Mouse (Mus musculus) heart, embryonic 11.5 days (tissue): ENCODE results near the gene Ltbp4. TPM values are rescaled to one million over a fixed set of nuclear protein-coding genes. Genes with fewer than 3 reads are reported as not detected.

Experiments used
- ATAC-seq: fragments of 200-750 bp; cut with Nextera tagmentation; replicated peaks from 2 replicates; pipeline ENCODE4 v1.8.0; 2017; ENCODE audit warnings: moderate library complexity; ENCODE audit not compliant: insufficient number of reproducible peaks, low FRiP score, low TSS enrichment
- H3K27ac ChIP-seq: fragments of 300-500 bp; sonication (generic); 2 replicates; pipeline ENCODE4 v1.5.1; 2014; ENCODE audit warnings: mild to moderate bottlenecking, low read depth, low read length
- H3K27me3 ChIP-seq: fragments of 300-500 bp; sonication (generic); 2 replicates; pipeline ENCODE4 v1.6.1; 2014; ENCODE audit warnings: mild to moderate bottlenecking, low read length, mixed read lengths; ENCODE audit not compliant: control insufficient read depth, insufficient read depth
- H3K36me3 ChIP-seq: fragments of 300-500 bp; sonication (generic); 2 replicates; pipeline ENCODE4 v1.6.1; 2014; ENCODE audit warnings: mild to moderate bottlenecking, low read length, moderate library complexity, mixed read lengths; ENCODE audit not compliant: control insufficient read depth, insufficient read depth
- H3K4me1 ChIP-seq: fragments of 300-500 bp; sonication (generic); 2 replicates; pipeline ENCODE4 v1.6.1; 2014; ENCODE audit warnings: low read length; ENCODE audit not compliant: control insufficient read depth, insufficient read depth
- H3K4me2 ChIP-seq: fragments of 300-500 bp; sonication (generic); 2 replicates; pipeline ENCODE4 v1.6.1; 2014; ENCODE audit warnings: mild to moderate bottlenecking, moderate library complexity
- H3K4me3 ChIP-seq: fragments of 300-500 bp; sonication (generic); 2 replicates; pipeline ENCODE4 v1.5.1; 2014; ENCODE audit warnings: low read depth, low read length
- H3K9ac ChIP-seq: fragments of 300-500 bp; sonication (generic); 2 replicates; pipeline ENCODE4 v1.6.1; 2014; ENCODE audit warnings: mild to moderate bottlenecking, low read depth, low read length, moderate library complexity
- H3K9me3 ChIP-seq: fragments of 300-500 bp; sonication (generic); replicated peaks from 2 replicates; pipeline ENCODE4 v1.6.1; 2016; ENCODE audit warnings: low read length; ENCODE audit not compliant: control insufficient read depth
- WGBS: fragments of 180-500 bp; shearing (Covaris S2); extraction: QIAGEN DNeasy Blood & Tissue Kit; methylation state at CpG from one replicate; pipeline ENCODE4 v1.1.7; 2014; ENCODE audit not compliant: insufficient replicate concordance; 5-methylcytosine and 5-hydroxymethylcytosine counted together
- polyA plus RNA-seq: library from polyadenylated mRNA; unstranded; fragments of >200 nt; fragmentation: Nextera tagmentation; extraction: Ambion mirVana; gene quantifications from 2 replicates; pipeline ENCODE4 v1.2.1, GENCODE M21; 2014

Ltbp4 gene
- polyA plus RNA-seq, 1 experiment from 2014 or later, result 28.9 TPM

DNA sequence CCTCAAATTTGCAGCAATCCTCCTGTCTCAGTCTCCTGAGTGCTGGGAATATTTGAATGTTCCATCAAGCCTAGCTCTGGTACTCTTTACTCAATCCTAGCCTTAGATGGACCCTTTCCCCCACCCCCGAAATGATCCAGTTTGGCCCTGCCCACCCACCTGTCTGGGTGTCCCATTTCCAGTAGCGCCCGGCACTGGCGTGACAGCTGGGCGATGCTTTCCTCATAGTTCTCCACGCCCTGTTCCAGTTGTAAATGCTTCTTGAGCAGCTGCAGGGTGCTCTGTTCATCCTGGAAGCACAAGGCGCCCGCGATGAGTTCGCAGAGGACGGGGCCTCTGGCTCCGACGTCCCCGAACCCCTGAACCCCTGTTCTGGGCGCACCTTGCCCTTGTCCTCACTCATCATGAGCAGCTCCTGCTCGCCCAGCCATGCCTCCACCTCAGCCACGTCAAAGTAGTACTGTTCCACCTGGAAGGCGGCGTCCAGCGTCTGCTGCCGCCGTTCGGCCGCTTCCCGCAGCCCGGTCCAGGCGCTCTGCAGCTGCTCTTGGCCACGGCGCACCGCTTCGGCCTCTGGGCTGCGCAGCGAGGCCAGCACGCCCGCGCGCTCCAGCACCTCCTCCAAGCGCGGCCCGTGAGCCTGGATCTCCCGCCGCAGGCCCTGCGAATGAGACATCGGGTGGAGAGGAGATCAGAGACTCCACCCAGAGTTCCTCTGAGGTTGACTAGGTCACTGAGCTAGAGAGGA is 34.4 kb upstream of the Ltbp4 start:
- ATAC-seq, result no peak
- H3K36me3 ChIP-seq, result no peaks in the 10 kb centered on the region
- H3K4me1 ChIP-seq, result peaks cover 5% of the 10 kb centered on the region
- no peaks in the 10 kb centered on the region; the same call in 1 of the 2 replicates for H3K9me3 ChIP-seq
- peak overlapping the region; percentile 29; the same call in 1 of the 2 replicates for H3K4me2 ChIP-seq
- H3K4me3 ChIP-seq, result peak overlapping the region; percentile 1; the same call in 1 of the 2 replicates
- peaks cover 95% of the 10 kb centered on the region for H3K27me3 ChIP-seq
- WGBS, result 7% methylated on average over 44 of the region's 44 CpGs
- no peak overlapping the region for H3K9ac ChIP-seq
- H3K27ac ChIP-seq, result no peak overlapping the region

DNA sequence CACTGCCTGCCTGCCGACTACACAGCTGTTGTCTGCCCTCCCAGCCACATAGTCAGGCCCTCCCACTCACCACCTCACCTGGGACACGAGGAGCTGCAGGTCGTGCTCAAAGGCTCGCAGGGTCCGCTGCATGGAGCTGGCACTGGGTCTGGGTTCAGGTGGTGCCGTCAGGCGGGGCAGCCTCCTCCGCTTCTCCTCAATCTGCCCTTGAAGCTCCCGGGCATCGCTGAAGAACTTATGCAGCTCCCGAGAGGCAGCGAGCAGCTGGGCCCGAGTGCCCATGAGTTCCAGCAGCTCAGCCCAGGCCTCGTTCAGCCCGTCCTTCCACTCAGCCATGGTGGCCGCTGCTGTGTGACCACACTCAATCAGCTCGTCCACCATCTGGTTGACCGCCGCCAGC is 31.6 kb upstream of the Ltbp4 start:
- Histone ChIP-seq H3K4me2 (no peak overlapping the region), H3K27ac (no peak overlapping the region), H3K4me3 (no peak overlapping the region), H3K9ac (no peak overlapping the region), H3K4me1 (peaks cover 8% of the 10 kb centered on the region), H3K27me3 (peaks cover 99% of the 10 kb centered on the region), H3K36me3 (no peaks in the 10 kb centered on the region), H3K9me3 (no peaks in the 10 kb centered on the region; the same call in 1 of the 2 replicates)
- 76% methylated on average over 19 of the region's 19 CpGs for WGBS
- no peak for ATAC-seq

DNA sequence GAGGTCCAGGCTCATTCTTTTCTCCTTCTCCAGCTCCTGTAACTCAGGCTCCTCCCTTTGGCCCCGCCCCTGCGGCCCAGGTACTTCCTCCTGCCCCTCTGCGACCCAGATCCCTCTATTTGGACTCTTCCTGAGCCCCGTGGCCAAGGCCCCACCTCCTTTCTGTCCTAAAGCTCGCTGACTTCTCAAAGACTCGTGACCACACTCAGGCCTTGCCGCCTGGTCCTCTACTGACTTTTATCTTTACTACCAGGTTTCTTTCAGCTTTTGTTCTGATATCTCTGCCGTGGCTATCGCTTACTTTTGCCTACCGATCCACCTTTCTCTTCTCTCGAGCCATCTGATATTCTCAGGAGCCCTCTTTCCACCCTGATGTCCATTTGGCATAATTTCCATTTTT is 30.5 kb upstream of the Ltbp4 start:
- H3K4me3 ChIP-seq, result no peak overlapping the region
- H3K36me3 ChIP-seq, result no peaks in the 10 kb centered on the region
- 9% methylated on average over 11 of the region's 11 CpGs for WGBS
- H3K9ac ChIP-seq, result no peak overlapping the region
- no peak for ATAC-seq
- H3K9me3 ChIP-seq, result no peaks in the 10 kb centered on the region; the same call in 1 of the 2 replicates
- peaks cover 99% of the 10 kb centered on the region for H3K27me3 ChIP-seq
- H3K4me2 ChIP-seq, result peak overlapping the region; percentile 43; the same call in 1 of the 2 replicates
- H3K4me1 ChIP-seq, result peaks cover 9% of the 10 kb centered on the region
- no peak overlapping the region for H3K27ac ChIP-seq

DNA sequence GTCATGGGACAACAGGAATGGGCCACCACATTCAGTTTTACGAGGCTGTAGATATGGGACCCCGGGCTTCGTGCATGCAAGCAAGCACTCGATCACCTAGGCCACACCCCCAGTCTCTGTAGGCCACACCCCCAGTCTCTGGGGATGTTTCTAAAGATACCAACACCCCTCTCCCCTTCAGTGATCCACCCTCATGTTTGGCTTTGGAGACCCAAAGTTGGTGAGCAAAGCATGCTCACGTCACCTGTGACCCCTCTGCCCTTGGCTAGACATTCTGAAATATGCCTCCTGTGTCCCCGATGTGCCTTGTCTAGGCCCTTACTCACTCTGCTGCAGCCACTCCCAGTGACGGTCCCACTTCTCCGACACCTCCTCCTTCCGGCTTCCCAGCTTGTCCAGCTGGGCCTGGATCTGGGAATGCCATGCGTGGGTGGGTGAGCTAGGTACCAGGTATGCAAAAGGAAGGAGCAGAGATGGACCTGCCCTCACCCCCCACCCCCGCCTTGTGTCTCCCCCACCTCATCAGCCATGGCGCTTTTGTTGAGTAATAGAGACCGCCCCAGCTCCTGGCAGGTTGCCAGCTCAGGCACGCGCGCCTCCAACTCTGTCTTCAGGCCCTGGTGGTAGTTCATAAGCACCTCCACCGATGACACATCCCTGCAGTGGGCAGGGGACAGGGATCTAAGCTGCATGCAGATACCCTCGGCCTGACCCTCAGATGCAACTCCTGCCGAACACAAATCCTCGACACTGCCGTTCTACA is 28.8 kb upstream of the Ltbp4 start:
- H3K9me3 ChIP-seq, result no peaks in the 10 kb centered on the region; the same call in 1 of the 2 replicates
- no peak overlapping the region for H3K4me3 ChIP-seq
- no peak overlapping the region for H3K4me2 ChIP-seq
- H3K36me3 ChIP-seq, result no peaks in the 10 kb centered on the region
- ATAC-seq, result no peak
- H3K9ac ChIP-seq, result no peak overlapping the region
- H3K27ac ChIP-seq, result no peak overlapping the region
- 35% methylated on average over 21 of the region's 21 CpGs for WGBS
- peaks cover 9% of the 10 kb centered on the region for H3K4me1 ChIP-seq
- H3K27me3 ChIP-seq, result peaks cover 84% of the 10 kb centered on the region

DNA sequence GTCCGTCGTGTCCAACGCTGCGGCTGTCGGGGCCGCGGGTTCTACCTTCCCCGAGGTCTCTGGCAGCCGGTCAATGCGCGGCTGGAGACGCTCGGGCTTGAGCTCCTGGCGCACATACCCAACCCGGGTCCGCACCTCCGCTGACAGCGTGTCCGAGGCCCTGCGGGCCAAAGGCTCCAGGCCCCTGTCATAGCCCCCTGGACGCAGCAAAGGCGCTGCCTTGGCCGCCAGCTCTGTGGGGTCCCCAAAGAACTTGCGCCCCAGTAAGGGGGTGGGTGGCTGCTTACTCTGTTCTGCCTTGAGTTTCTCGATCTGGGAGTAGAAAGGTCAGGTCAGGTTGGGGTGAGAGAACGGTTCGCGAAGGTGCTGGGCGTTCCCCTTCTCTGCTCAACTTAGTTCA is 26.9 kb upstream of the Ltbp4 start:
- Histone ChIP-seq H3K4me3 (peak overlapping the region; percentile 21; the same call in 1 of the 2 replicates), H3K4me1 (peaks cover 9% of the 10 kb centered on the region), H3K9ac (no peak overlapping the region), H3K4me2 (peak overlapping the region; percentile 35), H3K36me3 (no peaks in the 10 kb centered on the region), H3K9me3 (no peaks in the 10 kb centered on the region), H3K27me3 (peaks cover 66% of the 10 kb centered on the region), H3K27ac (no peak overlapping the region)
- no peak for ATAC-seq
- WGBS, result 5% methylated on average over 29 of the region's 29 CpGs

DNA sequence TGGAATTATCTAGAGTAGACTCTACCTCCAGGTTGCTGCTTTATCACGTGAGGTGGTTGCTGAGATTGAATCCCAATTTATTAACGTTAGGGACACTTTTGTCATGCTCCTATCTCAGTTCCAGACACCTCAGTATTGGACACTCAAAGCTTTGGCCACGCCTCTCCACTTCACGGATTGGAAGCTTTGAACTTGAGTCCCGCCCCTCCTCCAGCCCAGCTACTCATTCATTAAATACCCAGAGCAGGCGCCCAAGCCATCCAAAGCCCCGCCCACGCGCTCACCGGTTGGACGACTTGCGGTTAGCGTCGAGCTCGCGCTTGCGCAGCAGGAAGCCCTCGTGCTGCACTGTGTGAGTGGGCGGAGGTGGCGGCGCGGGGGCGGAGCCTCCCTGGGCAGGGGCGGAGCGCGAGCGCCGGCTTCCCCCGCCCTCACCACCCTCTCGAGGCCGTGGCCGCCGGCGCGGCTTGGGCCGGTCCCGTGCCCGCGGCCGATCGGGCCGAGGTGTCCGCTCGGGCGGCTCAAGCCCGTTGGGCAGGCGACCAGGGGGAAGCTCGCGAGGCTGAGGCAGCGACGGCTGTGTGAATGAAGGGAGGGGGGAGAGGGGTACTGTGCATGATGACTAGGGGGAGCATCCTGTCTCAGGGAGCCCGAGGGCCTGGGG is 23.9 kb upstream of the Ltbp4 start:
- ATAC-seq, result peak; percentile 91
- H3K9ac ChIP-seq, result peak overlapping the region; percentile 30; the same call in 1 of the 2 replicates
- no peak overlapping the region for H3K27ac ChIP-seq
- peak overlapping the region; percentile 60 for H3K4me2 ChIP-seq
- H3K27me3 ChIP-seq, result peaks cover 37% of the 10 kb centered on the region
- no peaks in the 10 kb centered on the region for H3K9me3 ChIP-seq
- no peaks in the 10 kb centered on the region for H3K36me3 ChIP-seq
- under 1% methylated on average over 52 of the region's 52 CpGs for WGBS
- peaks cover 6% of the 10 kb centered on the region; the same call in 1 of the 2 replicates for H3K4me1 ChIP-seq
- peak overlapping the region; percentile 32 for H3K4me3 ChIP-seq

DNA sequence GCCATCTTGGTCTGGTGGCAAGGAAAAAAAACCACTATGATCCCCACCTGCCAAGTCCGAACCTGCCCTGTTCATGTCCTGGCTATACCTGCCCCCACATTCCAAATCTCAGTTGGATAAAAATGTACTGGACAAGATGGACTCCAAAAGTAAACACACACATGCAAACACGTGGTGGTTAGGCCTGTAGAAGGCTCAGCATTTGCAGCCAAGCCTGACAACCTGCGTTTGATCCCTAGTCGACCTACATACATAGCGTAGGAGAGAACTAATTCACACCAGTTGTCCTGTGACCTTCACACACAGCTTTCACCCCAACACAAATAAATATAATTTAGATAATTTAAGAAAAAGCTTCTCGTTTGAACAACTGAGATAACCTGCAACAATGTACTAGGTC is 23.3 kb upstream of the Ltbp4 start:
- Histone ChIP-seq H3K9ac (no peak overlapping the region), H3K4me1 (peaks cover 6% of the 10 kb centered on the region; the same call in 1 of the 2 replicates), H3K4me3 (peak overlapping the region; percentile 28; the same call in 1 of the 2 replicates), H3K9me3 (no peaks in the 10 kb centered on the region), H3K4me2 (peak overlapping the region; percentile 60; the same call in 1 of the 2 replicates), H3K27ac (no peak overlapping the region), H3K36me3 (no peaks in the 10 kb centered on the region), H3K27me3 (peaks cover 30% of the 10 kb centered on the region)
- ATAC-seq, result no peak
- WGBS, result 50% methylated on average over 6 of the region's 6 CpGs

DNA sequence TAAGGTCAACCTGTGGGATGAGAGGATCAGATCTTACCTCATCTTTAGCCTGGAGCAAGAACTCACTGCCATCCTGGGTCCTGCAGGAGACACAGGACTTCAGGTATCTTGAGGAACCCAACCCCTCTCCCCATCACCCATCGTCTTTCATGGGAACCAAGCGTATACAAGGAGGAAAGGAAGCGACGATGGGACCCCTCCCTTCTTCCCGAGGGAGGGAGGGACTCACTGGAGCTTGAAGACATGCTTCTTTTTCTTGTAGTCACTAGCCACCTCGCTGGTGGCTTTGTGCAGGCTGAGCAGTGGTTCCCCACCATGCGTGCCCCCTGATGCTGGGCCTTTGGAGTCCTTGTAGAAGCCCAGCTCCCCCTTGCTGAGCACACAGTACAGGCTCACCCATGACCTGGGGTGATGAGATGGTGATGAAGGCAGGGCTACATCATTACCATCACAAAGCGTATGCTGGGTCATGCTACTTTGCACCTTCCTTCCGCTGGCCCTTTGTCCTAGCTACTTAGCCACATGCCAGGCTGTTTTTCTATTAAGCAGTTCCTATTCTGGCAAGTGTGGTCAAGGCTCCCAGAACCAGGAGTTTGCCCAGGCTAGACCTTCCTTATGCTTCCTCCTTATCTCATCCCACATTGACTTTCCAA is 22.3 kb upstream of the Ltbp4 start:
- Histone ChIP-seq H3K9ac (no peak overlapping the region), H3K4me2 (no peak overlapping the region), H3K27ac (no peak overlapping the region), H3K4me1 (peaks cover 6% of the 10 kb centered on the region; the same call in 1 of the 2 replicates), H3K36me3 (no peaks in the 10 kb centered on the region), H3K9me3 (no peaks in the 10 kb centered on the region), H3K27me3 (peaks cover 21% of the 10 kb centered on the region), H3K4me3 (no peak overlapping the region)
- ATAC-seq, result no peak
- WGBS, result 78% methylated on average over 9 of the region's 9 CpGs
